Mouse (Mus musculus): ENCODE data around the gene Bst2.

- TF ChIP-seq POLR2A (IDR thresholded peaks at IDR 0.05; ENCODE audit: insufficient read depth, low read length) (no peak), EP300 (IDR thresholded peaks at IDR 0.05; ENCODE audit: insufficient read depth, low read depth, low read length) (no peak), CTCF (IDR thresholded peaks at IDR 0.05; ENCODE audit: low read depth, low read length) (peak; percentile 69)
Measured at GRCm38 (mm10) chr8:71515043-71515442, 22.2 kb downstream of the Bst2 start.
